Mouse (Mus musculus): ENCODE measurements around the gene Sfrp4. TPM values are rescaled to one million over a fixed set of nuclear protein-coding genes. Genes with fewer than 3 reads are reported as not detected.

Sfrp4 gene
- total RNA-seq, 2 experiments from 2014 or later, result 2.2 to 2.4 TPM

GRCm38 (mm10) chr13:19630768-19631709 is 8.1 kb downstream of the Sfrp4 start:
- no peak for DNase-seq (ENCODE audit: low spot score in 2 of 2)

- DNase-seq (ENCODE audit: low spot score in 2 of 2), result no peak
These were observed 13.2 kb downstream of the Sfrp4 start for GRCm38 (mm10) chr13:19636131-19636530.

GRCm38 (mm10) chr13:19640203-19640851 is 17.4 kb downstream of the Sfrp4 start:
- DNase-seq (ENCODE audit: low spot score in 2 of 2), result no peak

GRCm38 (mm10) chr13:19643519-19643918 is 20.6 kb downstream of the Sfrp4 start:
- no peak for DNase-seq (ENCODE audit: low spot score in 2 of 2)

GRCm38 (mm10) chr13:19644225-19644624 is 21.3 kb downstream of the Sfrp4 start:
- DNase-seq (ENCODE audit: low spot score in 2 of 2), result no peak

GRCm38 (mm10) chr13:19649824-19650223 is 26.9 kb downstream of the Sfrp4 start:
- DNase-seq (ENCODE audit: low spot score in 2 of 2), result no peak

- DNase-seq (ENCODE audit: low spot score in 2 of 2), result no peak
These were observed 29.5 kb downstream of the Sfrp4 start for GRCm38 (mm10) chr13:19652405-19652804.

GRCm38 (mm10) chr13:19668355-19669140 is 45.6 kb downstream of the Sfrp4 start:
- DNase-seq (ENCODE audit: low spot score in 2 of 2), result no peak

- DNase-seq (ENCODE audit: low spot score in 2 of 2), result no peak
These were observed 51.1 kb downstream of the Sfrp4 start for GRCm38 (mm10) chr13:19674025-19674424.

GRCm38 (mm10) chr13:19674601-19675000 is 51.7 kb downstream of the Sfrp4 start:
- no peak for DNase-seq (ENCODE audit: low spot score in 2 of 2)

Other genes starting within 250 kb of the Sfrp4 start
- 10 to 100 TPM; 77.2 to 90.6 TPM for gene Stard3nl, start 227.3 kb upstream of the Sfrp4 start, total RNA-seq (2021)
- 10 to 100 TPM; 36.3 to 42.2 TPM for gene Epdr1, start 3.2 kb upstream of the Sfrp4 start, total RNA-seq (2021)
- not detected for gene Nme8, start 74.7 kb downstream of the Sfrp4 start, total RNA-seq (2021)
- not detected for gene Gpr141, start 201.2 kb downstream of the Sfrp4 start, total RNA-seq (2021)